Mouse (Mus musculus) monocyte, adult 2 months (primary cell): ENCODE measurements around the gene Fam184a.
A peak's percentile ranks its signal among the peaks of the same experiment; 100 is the strongest.

Experiments
- DNase-seq, 2 experiments: peaks; one replicate each; pipeline ENCODE4 v3.0.0; 2022; ENCODE audit warnings: low spot score in 2 of 2, low read depth in 1 of 2

The Fam184a gene

GRCm38 (mm10) chr10:53598821-53599220 is 152.1 kb downstream of the Fam184a start:
- DNase-seq = no peak

DNA sequence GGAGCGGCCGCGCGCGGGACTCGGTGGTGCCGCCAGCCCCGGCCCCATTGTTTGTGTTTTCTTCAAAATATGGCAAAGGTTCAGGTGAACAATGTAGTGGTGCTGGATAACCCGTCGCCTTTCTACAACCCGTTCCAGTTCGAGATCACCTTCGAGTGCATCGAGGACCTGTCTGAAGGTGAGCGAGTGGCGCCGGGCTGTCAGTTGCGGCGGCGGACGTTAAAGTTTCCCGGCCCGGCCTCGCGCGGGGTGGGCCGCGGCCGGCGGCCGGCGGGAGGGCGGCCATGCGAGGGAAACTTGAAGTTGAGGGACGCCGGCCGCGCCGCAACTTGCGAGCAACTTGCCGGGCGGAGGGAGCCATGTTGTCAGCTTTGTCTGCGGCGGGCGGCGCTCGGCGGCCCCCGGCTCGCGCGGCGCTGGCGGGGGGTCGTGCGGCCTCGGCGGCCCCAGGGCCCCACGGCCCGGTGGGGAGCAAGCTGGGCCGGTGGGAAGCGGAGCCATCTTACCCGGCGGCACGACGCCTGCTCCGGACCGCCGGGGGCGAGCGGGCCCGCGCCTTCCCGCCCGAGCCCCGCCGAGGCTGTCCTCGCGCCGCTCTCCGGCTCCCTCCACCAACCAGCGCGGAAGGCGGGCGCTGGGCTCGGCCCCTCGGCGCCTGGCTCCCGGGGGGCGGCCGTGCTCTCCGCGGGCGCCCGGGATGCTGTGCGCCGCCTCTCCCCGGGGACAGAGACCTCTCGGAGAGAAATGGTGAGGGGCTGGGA is 153.6 kb downstream of the Fam184a start:
- DNase-seq = peak in 1 of 2 experiments; percentile 14

GRCm38 (mm10) chr10:53596677-53597120 is 154.2 kb downstream of the Fam184a start, which contains the start of gene Asf1a:
Gene Asf1a (plus strand): TSS chr10:53596757.
- DNase-seq = peak; percentile 88 to 91

DNA sequence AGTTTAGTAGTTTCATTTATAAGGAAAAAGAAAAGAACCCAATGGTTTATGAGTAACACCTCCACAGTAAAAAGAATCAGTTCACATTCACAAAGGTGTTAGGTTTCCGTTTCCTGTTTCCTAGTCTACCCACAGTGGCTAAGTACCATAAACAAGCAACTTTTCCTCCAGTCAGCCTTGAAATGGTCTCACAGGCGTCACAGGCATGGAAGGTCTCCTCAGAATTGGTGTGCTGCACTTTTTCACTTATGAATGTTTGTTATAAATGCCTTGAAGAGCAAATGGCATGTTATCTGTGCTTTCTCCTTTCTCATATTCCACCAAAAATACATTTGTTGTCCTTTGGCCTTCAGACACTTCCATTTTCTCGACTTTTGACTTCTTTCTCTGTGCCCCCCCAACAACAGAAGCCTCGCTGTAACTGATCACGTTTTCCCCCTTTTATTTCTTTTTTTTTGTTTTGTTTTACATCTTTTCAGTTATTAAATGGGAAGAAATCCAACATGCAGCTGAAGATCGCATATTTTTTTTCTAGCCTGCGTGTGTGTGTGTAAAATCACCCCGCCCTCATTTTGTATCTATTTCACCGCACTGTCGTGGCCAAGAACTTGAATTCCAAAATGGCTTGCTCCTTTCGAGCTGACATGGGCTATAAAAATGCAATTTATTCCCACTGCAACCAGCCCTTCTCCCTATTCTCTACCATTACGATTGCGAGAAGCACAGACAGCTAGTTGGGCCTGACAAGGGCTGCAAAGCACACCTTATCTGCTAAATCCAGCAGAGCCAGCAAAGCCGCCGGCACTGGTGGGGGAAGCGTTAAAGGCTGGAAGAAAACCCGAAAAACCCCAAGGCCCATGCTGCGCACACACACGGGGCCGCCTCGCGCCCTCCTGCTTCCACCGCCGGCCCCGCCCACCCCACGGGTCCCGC is 154.9 kb downstream of the Fam184a start:
- no peak for DNase-seq

DNA sequence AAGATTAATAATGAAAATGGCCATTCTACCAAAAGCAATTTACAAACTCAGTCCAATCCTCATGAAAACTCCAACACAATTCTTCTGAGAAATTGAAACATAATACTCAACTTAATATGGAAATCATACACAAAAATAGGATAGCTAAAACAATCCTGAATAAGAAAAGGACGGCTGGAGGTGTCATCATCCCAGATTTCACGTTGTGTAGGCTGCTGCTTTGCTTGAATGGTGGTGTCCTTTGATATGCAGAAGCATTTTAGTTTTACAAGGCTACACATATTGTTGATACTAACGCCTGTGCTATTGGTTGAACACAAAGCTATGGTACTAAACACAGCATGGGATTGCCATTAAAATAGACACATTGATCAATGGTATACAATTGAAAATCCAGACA is 165.1 kb downstream of the Fam184a start:
- DNase-seq = no peak
